Mouse (Mus musculus): Measurements from ENCODE around the gene Slc15a3.

Slc15a3 gene

DNA sequence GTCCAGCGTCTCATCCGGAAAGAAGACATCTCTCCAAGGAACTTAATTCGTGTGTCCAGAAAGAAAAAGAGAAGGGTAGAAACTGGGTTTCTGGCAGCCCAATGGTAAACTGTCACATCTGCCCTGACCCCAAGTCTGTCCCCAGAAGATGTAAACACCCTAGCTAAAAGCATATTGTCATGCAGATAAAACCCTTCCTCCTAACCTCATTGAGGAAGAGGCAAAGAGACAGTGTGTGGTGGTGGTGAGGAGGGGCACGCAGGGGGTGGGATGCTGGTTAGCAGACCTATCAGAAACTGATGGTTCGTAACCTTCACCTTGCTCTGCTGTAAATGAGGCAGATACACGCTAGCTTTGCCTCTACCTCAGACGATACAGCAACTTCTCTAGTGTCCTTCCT lies 18.2 kb upstream of the Slc15a3 start:
- ATAC-seq (ENCODE audit: low TSS enrichment): no peak

DNA sequence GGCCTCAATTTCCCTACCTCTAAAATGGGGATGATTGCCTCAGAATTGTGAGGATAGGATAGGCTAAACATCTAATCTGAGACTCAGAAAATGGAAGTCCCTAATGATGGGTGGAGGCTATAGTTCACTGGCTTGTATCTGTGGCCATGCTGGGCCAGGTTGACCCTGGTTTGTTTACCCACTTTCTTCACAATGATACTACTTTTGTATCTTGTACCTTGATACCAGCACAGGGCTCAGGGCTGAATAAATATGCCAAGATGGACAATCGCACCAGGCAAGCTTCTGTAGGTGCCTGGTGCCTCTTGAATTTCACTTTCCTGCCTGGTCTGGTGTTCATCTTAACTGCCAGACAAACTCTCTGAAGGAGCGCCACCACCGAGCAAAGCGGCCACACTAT lies 17.0 kb upstream of the Slc15a3 start:
- no peak for ATAC-seq (ENCODE audit: low TSS enrichment)

DNA sequence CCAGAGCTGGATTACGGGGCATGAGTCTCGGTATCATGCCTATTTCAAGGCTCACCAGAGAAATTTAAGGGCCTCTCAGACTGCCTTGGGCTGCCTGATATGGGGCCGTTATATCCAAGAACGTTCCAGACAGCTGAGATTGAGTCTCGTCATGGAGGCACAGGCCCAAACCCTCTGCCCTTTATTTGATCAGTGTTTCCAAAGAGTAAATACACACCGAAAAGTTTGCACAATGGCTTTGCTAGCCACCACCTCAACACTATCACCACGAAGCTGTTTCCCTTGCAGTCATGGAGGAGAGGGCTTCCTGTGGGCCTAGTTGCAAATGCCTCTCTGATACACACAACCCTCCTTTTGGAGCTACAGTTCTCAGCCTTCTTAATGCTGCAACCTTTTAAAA lies 15.5 kb upstream of the Slc15a3 start:
- ATAC-seq (ENCODE audit: low TSS enrichment): no peak

DNA sequence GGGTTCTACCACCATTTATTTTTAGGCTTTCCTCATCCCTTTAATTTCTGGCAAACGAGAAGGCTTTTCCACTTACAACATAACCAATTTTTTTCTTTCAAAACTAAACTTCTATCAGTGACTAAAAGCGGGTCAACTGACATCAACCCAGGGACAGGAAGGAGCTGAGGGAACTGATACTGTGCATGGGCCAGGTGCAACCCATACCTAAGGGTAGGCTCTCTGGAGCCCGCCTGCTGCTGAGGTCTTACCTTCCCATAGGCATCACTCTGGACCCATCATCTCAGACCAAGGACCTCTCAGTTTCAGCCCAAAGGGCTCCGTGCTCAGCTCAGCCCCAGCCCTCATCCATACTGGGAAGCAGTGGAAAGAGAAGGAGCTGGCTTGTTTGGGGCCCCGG lies 11.2 kb upstream of the Slc15a3 start:
- no peak for ATAC-seq (ENCODE audit: low TSS enrichment)

DNA sequence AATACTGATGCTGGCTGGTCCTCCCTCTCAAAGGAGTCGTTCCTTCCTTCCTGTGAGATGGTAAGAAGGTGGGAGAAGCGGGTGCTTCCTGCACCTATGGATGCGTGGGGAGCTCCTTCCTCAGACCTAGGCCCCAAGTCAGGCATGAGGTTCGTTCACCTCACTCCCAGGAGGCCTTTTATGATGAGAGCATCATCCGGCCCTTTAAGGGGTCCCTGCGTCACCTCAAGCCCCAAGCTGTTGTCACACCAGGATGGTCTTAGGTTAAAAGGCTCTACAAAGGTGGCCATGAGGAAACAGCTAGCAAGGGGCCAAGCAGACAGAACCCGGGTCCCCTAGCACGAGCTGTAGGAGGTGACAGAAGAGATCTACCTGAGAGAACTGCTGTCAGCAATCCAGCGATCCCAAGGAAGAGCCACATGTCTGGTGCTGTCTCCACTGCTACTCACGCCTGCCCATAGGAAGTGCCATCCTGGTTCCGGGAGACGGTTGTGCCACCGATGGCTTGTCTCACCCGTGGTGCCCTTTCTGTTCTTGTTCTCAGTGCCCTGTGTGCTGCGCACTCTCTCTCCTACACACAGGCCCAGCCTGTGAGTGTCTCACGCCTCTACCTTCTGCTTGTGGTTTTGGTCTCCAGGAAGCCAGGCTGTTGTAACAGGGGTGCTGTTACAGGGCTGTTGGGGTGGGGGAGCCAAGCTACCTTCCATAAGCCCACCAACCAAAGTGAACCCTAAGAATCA lies 9.9 kb upstream of the Slc15a3 start, which contains the start of gene Cd6:
Gene Cd6, minus strand, starts transcription at position 623 of the 740 bp plus-strand sequence.
- no peak for ATAC-seq (ENCODE audit: low TSS enrichment)

DNA sequence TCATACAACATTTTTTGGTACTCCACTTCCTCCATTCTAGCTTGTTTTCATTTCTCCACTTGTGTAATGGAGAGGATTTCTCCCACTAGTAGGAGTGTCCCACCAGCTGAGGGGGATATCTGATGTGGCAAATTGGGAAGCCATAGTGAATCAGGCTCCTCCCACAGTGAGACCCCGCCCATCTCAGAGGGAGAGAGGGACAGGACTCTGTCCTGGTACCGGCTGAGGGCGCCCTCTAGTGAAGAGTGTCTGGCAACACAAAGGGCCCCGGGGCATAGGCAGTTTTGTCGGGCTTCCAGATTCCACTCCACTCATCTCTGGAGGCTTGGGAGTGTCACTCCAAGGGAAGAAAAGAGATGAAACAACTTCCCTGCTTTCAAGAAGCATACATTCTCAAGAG lies 8.1 kb upstream of the Slc15a3 start:
- ATAC-seq (ENCODE audit: low TSS enrichment): peak; percentile 69; the same call in 1 of the 2 replicates

GRCm38 (mm10) chr19:10832030-10832429 lies 7.5 kb upstream of the Slc15a3 start:
- ATAC-seq (ENCODE audit: low TSS enrichment): no peak

DNA sequence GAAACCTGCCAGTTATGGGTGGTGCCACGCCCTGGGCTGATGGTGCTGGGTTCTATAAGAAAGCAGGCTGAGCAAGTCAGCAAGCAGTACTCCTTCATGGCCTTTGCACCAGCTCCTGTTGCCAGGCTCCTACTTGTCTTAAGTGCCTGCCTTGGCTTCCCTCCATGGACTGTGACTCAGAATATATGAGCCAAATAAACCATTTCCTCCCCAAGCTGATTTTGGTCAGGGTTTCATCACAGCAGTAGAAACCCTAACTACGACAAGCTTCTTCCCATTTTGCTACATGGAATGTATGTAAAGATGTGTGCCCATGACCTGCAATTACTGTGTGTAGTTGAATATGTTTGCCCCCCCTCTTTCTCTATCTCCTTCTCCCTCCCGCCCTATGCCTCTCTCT lies 5.9 kb upstream of the Slc15a3 start:
- no peak for ATAC-seq (ENCODE audit: low TSS enrichment)

DNA sequence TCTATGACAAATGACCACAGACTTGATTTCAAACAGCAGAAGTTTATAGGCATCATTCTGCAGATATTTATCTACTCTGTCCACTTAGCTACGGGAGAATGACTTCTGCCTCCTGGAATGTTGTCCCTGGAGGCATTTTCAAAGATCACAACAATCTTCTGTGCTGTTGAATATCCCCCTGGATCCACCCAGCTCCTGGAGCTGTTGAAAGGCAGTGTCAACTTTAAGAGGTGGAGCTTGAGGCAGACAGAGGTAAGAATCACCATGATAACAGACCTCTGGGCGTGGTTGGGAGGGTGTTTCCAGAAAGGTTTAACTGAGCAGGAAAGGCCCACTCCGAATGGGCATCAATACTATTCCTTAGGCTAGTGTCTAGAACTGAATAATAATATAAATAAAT lies 3.9 kb upstream of the Slc15a3 start:
- ATAC-seq (ENCODE audit: low TSS enrichment): no peak

GRCm38 (mm10) chr19:10841721-10842626 lies 2.4 kb downstream of the Slc15a3 start:
- no peak for ATAC-seq (ENCODE audit: low TSS enrichment)

- no peak for ATAC-seq (ENCODE audit: low TSS enrichment)
Observed at GRCm38 (mm10) chr19:10842914-10843313, 3.4 kb downstream of the Slc15a3 start.

- ATAC-seq (ENCODE audit: low TSS enrichment): no peak
Observed at GRCm38 (mm10) chr19:10844206-10844605, 4.7 kb downstream of the Slc15a3 start.

GRCm38 (mm10) chr19:10845454-10845853 lies 5.9 kb downstream of the Slc15a3 start:
- no peak for ATAC-seq (ENCODE audit: low TSS enrichment)

- no peak for ATAC-seq (ENCODE audit: low TSS enrichment)
Observed at GRCm38 (mm10) chr19:10846150-10846549, 6.6 kb downstream of the Slc15a3 start.

DNA sequence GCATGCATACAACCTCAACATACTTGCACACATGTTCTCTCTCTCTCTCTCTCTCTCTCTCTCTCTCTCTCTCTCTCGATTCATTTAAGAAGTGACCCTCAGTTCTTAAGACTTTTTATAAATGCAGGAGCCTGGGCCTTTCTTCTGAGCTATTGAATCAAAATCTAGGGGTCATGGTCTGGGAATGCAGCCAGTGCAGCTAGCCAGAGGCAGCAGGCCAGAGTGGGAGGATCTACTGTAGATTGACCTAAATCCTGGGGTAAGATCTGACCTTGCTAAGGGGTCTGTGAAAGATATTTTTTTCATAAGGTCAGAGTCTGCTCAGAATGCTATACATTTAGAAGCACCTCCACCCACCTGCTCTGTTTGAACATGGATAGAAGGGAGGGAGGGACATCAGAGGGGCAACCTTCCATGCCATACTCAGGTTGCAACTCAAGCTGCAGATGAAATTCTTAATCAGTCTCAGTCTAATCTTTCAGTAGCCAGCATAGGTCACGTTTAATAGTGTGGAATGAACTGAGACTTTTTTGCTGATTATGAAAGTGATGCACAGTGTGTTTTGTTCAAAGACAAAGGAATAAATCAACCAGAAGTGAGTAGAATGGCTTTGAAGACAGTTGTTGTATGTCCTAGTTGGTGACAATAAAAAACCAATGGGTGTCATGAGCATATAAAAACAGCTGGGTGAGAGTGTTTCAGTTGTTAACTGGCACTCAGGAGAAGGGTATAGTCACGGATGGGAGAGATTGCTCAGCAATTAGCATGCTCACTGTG lies 8.0 kb downstream of the Slc15a3 start:
- ATAC-seq (ENCODE audit: low TSS enrichment): no peak

- ATAC-seq (ENCODE audit: low TSS enrichment): no peak
Observed at GRCm38 (mm10) chr19:10855422-10855821, 15.9 kb downstream of the Slc15a3 start.

GRCm38 (mm10) chr19:10856520-10856919 lies 17.0 kb downstream of the Slc15a3 start:
- peak; percentile 45 for ATAC-seq (ENCODE audit: low TSS enrichment)

- peak; percentile 29; the same call in 1 of the 2 replicates for ATAC-seq (ENCODE audit: low TSS enrichment)
Observed at GRCm38 (mm10) chr19:10860072-10860497, 20.6 kb downstream of the Slc15a3 start.

DNA sequence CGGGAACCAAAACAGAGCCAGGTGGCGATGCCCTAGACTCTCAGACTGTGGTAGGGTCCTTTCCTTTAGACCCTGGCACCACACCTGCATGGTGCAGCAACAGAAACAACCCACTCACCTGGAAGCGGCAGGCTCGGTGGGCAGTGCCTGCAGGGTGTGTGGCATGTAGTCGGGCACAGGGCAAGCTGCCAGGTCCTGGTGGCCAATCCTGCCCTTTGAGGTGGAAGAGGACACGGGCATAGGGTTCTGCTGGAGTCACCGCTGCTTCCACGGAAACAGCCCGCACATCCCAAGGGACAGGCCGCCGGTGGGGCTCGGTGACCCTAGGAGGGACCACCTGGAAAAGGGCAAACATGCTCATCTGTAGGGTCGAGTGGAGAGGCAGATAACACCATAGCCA lies 26.8 kb downstream of the Slc15a3 start:
- no peak for ATAC-seq (ENCODE audit: low TSS enrichment)

DNA sequence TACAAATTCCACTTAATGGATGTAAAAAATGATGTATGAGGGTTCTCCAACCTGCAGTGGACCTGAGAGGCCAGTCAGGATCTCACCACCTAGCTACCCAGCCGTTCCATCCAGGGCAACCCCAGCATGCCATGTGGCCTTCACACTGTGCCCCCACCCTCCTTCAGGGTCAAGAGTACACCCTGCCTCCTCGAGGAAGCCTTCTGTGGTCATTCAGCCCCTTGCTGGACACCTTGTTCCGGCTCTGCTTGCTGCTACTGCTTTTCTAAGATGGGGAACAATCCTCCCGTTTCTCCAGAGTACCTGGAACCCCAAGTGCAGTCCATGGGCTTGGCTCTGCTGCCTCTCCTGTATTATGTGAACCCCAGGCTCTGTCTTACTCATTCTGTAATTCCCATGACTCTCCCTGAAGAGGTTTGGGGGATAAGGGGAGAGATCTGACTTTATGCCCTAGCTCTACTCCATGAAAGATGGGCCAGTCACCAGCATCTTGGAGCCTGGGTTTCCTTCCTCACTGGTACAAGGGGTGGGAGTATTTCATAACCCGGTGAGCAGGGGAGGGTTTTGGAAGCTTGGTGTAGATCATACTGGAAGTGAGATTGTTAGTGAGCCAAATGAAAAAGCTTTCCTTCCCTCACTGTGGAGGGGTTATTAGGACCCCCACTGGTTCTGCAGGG lies 28.6 kb downstream of the Slc15a3 start:
- peak; percentile 63; the same call in 1 of the 2 replicates for ATAC-seq (ENCODE audit: low TSS enrichment)

GRCm38 (mm10) chr19:10868623-10869141 lies 29.2 kb downstream of the Slc15a3 start:
- peak; percentile 21 for ATAC-seq (ENCODE audit: low TSS enrichment)

All from frontal cortex, adult (tissue).